Mouse (Mus musculus) C2C12 (cell line): ENCODE data around the gene Smg6.

Source experiments
- CEBPB ChIP-seq: IDR thresholded peaks from one replicate; pipeline ENCODE4 v1.6.1; 2011; ENCODE audit warnings: low read depth, mild to moderate bottlenecking, control low read depth, moderate library complexity
- CTCF ChIP-seq: IDR thresholded peaks from one replicate; pipeline ENCODE4 v1.5.1; 2011; ENCODE audit not compliant: control insufficient read depth, insufficient read depth, insufficient read length
- FOSL1 ChIP-seq: IDR thresholded peaks from one replicate; pipeline ENCODE4 v1.8.0; 2011; ENCODE audit warnings: mild to moderate bottlenecking, low read length; ENCODE audit not compliant: poor library complexity, insufficient read depth, severe bottlenecking
- MAX ChIP-seq: IDR thresholded peaks from one replicate; pipeline ENCODE4 v1.6.1; 2011; ENCODE audit warnings: mild to moderate bottlenecking, control low read depth

DNA sequence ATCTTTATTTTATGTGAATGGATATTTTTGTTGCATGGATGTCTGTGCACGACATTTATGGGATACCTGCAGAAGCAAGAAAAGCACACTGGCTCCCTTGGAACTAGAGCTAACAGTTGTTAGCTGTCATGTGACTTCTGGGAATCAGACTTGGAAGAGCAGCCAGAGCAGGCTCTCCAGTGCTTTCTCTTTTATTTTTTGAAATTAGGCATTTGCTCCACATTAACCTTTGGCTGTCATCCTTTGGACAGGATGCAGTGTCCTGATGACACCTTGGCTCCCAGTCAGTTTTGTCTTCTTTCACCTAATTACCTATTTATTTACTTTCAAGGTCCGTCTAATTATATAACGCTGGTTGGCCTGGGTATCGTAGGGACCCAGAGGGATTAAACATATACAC lies 31.0 kb upstream of the Smg6 start:
- no peak for TF ChIP-seq CTCF
- no peak for TF ChIP-seq MAX
- TF ChIP-seq CEBPB: no peak
- no peak for TF ChIP-seq FOSL1
